Mouse (Mus musculus): ENCODE results near the gene Rtl8b. TPM values are rescaled to one million over a fixed set of nuclear protein-coding genes. Genes with fewer than 3 reads are reported as not detected.

Rtl8b gene
- total RNA-seq, 2 experiments from 2014 or later = 7.5 to 15.5 TPM

Other genes starting within 250 kb of the Rtl8b start
- not detected in 2 replicates for gene Etd, start 235.5 kb downstream of the Rtl8b start, total RNA-seq (2015)
- gene Etd, start 235.5 kb downstream of the Rtl8b start, total RNA-seq (2017) = not detected in 2 replicates
- 3.6 and 13.3 TPM in 2 replicates for gene Rtl8c, start 62.4 kb downstream of the Rtl8b start, total RNA-seq (2015)
- 8.4 TPM in 1 of 2 replicates, not detected in the other for gene Rtl8c, start 62.4 kb downstream of the Rtl8b start, total RNA-seq (2017)
- not detected in 2 replicates for gene Gm14597, start 61.4 kb downstream of the Rtl8b start, total RNA-seq (2015)
- not detected in 2 replicates for gene Gm14597, start 61.4 kb downstream of the Rtl8b start, total RNA-seq (2017)
- 9.8 and 11.0 TPM in 2 replicates for gene Rtl8a, start 26.7 kb downstream of the Rtl8b start, total RNA-seq (2015)
- 3.3 and 7.3 TPM in 2 replicates for gene Rtl8a, start 26.7 kb downstream of the Rtl8b start, total RNA-seq (2017)
- gene 4930502E18Rik, start 54.4 kb upstream of the Rtl8b start, total RNA-seq (2015) = not detected in 2 replicates
- not detected in 2 replicates for gene 4930502E18Rik, start 54.4 kb upstream of the Rtl8b start, total RNA-seq (2017)
- not detected in 2 replicates for gene 1700013H16Rik, start 87.4 kb upstream of the Rtl8b start, total RNA-seq (2015)
- not detected in 2 replicates for gene 1700013H16Rik, start 87.4 kb upstream of the Rtl8b start, total RNA-seq (2017)
- gene Zfp36l3, start 106.0 kb upstream of the Rtl8b start, total RNA-seq (2015) = not detected in 2 replicates
- gene Zfp36l3, start 106.0 kb upstream of the Rtl8b start, total RNA-seq (2017) = not detected in 2 replicates
- 3.2 and 3.3 TPM in 2 replicates for gene Xlr, start 127.3 kb upstream of the Rtl8b start, total RNA-seq (2015)
- gene Xlr, start 127.3 kb upstream of the Rtl8b start, total RNA-seq (2017) = 1.2 and 1.8 TPM in 2 replicates

Measured in megakaryocyte progenitor cell, adult 5-6 weeks (primary cell).